Mouse (Mus musculus) ovary, postnatal 14 days (tissue): ENCODE results near the gene Pomc.
"Not testable (repeated sequence)": the region's sequence is repeated elsewhere in the genome, so short reads cannot be mapped to it uniquely, and the experiment has no call there.

ENCODE experiments used
- DNase-seq: peaks from one replicate; pipeline ENCODE4 v3.0.0; 2022; ENCODE audit warnings: low spot score

Gene Pomc

DNA sequence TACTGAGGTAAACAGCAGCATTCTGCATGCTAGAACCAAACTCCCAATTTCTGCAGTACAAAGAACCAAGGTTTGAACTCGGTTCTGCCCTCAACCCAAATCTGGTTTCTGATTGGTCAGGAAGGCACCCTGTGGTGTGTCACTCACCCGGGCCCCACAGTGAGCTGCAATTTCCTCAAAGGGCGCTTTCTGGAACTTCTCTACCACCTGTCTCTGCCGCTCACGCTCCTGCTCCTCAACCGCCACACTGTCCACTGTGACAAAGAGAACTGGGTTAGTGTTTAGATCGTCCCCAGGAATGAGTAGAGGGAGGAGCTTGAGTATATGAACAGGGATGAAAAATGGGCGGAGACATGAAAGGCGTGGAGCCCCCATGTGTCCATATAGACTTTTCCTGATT is 13.6 kb downstream of the Pomc start:
- no peak for DNase-seq

DNA sequence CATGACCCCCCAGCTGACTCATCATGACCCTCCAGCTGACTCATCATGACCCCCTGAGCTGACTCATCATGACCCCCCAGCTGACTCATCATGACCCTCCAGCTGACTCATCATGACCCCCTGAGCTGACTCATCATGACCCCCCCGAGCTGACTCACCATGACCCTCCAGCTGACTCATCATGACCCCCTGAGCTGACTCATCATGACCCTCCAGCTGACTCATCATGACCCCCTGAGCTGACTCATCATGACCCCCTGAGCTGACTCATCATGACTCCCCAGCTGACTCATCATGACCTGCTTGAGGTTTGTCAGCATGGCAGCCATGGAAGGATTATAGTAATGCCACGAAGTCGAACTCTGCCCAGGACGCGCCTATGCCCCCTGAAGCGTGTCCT is 18.4 kb downstream of the Pomc start:
- not testable (repeated sequence) for DNase-seq

DNA sequence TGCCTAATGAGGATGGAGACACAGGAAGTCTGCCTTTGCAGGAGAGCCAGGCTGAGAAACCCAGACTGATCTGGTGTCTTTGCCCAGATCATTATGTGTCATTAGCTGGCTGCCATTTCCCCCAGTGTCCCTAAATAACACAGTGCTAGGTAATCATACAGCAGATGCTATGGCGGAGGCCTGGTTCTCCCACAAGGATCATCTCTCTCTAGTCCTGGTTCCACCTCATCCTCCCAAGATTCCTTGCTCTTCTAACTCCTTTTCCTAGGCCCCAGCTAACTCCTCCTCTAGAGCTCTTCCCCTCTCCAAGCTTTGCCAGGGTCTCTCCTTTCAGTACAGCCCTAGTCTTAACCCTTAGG is 26.2 kb downstream of the Pomc start:
- no peak for DNase-seq

DNA sequence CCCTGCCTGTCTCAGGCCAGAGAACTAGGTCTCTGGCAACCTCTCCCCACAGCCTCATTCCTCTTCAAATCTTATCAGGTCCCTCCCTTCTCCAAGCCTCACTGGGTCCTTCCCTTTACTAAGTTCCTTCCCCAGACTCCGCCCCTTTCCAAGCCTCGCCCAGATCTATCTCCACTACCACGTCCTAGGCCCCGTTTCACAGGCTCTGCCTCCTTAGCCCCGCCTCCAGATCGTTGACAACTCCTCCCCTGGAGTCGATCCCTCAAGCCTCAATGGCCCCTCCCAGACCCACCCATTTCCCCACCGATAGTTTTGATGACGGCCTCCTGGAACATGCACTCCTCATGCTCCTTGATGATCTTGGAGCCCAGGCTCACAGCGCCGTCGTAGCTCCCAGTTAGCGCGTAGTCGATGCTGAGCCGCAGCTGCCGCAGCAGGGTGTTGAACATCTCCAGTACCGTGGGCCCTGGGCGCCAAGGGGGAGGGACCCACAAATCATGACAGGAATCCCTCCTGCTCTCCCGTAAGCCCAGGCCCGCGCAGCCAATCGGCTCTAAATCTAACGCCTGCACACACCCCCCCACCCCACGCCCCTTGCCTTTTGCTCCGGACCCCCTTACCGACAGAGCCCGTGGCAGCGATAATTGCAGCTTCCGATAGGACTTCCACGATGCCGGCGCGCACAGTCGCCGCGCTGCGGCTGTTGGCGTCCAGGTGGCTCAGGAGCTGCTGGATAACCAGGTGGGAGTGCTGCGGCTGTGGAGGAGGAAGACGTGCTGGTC is 26.8 kb downstream of the Pomc start:
- DNase-seq: peak; percentile 68

DNA sequence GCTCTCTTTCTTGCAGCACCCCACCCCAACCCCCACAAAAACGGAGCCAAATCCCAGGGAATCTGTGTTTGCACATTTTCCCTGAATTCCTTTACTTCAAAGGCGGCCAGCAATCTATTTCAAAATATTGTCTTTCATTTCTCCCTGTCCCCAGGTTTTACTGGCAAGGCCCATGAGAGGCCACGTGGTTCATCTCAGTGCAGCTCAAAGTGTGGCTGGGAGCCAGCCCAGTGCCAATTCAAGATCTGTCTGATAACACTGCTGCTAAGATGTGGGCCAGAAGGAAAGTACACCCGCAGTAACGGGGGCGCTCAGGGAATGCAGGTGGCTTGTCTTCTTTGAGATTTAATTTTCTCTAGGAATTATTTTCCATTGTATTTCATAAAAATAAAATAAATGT is 27.5 kb downstream of the Pomc start:
- no peak for DNase-seq

DNA sequence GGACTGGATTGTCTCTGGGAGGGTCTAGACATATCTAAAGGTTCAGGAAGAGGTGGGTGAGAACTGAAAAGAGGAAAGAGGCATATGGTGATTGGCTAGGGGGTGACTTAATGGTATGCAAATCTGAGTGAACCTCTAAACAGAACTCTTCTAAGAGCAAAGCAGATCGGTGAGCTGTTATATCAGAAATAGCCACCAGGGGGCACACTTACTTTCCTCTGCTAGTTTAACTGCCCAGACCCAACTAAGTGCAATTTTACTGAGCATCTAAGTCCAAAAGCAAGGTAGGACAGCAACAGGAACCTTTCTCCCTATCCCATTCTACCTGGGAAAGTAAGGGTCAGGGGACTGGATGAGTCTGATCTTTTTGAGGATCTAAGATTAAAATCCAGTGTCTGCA is 29.0 kb downstream of the Pomc start:
- peak; percentile 73 for DNase-seq

DNA sequence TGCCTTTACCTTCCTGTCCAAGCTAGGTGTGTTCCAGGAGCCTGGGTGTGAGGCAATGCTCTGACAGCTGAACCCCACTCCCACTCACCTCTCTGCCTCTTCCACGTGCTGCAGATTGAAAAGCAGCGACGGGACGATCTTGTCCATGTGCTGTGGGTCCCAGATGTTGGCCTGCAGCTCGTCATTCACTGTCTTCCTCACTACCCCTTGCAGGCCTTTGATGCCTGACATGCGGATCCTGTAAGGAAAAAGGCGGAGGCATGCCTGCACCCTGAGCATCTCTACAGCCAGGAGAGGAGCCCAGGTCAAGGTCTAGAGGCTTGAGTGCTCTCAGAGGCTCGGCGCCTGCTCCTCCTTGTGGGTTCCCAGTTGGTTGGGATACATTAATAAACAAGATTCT is 29.7 kb downstream of the Pomc start:
- DNase-seq: no peak

DNA sequence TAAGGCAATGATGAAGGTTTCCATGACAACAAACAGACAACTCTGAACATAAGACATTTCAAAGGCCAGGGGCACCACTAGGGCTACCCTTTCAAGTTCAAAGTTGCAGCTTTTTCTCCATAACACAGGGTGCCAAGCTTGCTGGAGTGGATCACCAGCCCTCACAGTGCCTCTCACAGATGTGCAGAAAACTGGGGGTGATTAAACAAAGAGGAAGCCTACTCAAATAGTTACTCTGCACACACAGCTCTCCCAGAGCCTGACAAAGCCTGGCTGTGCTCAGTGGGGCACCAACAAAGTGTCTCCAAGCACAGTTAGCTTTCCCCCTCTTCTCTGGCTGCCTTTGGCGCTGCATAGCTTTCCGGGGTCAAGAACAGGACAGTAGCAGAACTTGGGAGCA is 35.2 kb downstream of the Pomc start:
- no peak for DNase-seq

DNA sequence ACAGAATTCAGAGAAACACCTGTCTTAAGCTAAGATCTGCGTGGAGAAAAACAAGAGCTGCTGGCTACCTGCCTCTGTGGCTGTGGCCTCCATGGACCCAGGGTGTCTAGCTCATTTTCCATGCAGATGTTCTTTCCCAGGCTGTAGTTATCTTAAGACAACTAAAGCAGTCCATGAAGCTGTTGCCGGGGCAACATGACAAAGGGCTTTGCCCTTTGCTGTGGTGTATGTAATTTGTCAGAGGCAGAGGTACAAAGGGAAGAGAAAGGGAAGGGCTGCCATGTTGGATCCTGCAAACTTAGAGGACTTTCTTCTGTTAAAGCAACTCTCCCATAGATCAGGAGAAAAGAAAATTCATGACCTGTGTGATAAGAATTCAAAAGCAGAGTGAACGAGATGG is 36.3 kb downstream of the Pomc start:
- DNase-seq: no peak

DNA sequence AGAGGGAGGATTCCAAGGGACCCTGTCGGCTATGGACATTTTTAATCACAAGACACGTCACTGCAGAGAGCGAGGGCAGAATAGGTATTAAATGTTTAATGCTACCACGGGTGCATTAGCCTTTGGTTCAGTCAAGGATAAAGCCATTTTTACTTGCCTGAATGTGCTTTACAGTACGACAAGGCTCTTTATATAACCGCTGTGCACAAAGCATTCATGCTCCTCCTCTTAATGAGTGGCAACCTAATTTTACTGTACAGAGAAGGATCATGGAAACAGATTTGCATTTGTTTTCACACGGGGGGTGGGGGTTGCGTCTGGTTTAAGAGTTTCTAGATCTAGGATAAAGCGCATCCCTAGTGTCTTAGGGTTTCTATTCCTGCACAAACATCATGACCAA is 42.0 kb downstream of the Pomc start:
- DNase-seq: no peak

DNA sequence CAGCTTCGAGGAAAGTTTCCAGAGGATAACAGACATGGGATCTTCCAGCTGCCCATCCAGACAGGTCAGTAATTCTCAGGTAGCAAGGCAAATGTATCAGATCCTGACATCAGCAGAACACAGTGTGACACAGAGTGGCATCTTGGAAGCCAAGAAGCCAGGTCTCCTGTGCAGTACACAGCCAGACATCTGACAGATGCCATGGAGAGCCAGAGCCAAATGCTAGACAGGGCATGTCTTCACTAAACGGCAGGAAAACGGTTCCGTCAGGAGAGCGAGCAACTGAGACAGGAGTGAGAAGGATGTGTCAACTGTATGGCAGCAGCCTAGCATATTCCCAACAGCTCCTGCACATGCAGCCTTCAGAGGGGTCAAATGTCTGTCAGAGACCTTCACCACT is 45.7 kb downstream of the Pomc start:
- no peak for DNase-seq

DNA sequence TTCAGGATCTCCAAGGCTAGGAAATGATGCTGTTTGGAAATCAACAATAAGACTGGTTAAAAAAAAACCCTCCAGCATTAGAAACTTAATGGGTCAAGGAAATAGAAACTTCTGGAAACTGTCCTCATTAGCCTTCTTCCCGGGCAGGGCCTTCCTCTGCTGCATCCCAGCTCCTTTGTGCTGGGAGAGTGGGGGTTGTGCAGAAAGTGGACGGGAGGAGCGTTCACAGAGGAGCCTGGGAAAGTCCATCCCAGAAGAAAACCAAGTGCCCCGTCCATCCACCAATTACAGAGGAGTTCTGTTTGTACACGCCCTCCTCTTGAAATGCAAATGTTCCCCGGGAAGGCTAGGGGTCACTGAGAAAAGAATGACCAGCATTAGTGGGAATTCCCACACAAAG is 49.9 kb downstream of the Pomc start:
- DNase-seq: no peak

DNA sequence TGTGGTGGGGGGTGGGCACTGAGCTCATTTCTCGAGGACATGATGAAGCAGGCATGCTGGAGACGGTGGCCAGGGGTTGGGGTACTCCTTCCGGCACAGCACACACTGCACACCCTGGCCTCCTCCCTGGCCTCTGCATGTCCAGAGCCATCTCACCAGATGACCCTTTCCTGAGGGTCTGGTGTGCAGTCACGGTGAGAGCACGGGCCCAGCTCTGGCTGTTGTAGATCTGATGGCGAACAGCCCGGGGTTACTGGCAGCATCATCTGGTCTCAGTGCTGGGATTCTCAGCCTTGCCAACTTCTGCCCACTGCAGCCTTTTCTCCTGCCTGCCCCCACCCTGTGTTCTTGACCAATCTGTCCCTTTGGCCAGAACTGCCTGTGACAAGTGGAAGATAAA is 51.3 kb downstream of the Pomc start:
- DNase-seq: no peak

DNA sequence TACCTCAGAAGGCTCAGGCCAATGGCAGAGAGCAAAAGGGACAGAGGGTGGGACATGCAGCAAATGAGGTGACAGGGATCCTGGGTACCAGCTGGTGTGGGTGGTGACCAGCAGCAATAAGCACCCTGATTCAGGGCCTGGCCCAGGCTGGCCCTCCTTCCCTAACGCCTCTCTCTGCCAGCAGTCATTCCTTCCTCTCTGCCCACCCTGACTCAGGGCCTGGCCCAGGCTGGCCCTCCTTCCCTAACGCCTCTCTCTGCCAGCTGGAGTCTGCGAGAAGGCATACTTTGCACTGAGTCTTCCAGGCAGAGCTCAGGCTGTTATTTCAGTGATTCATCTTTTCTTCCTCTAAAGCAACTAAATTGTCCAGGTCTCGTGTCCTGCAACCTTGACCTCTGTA is 52.4 kb downstream of the Pomc start:
- DNase-seq: no peak

DNA sequence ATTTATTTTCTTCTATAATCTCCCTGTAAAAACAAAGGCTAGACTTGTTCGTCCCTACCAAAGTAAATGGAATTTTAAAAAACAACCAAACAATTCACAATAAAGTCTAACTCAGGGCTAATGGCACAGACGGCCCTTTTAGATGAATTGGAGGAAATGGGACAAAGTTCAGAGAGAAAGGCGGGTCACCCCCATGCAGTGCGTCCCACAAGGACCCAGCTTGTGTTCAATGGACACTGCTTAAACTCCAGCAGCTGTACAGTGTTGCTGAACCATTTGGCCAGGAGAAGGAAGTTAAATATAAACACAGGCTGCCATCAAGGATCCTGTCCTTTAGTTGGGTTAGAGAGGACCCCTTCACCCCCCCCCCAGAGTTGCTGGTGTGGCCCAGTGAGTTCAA is 53.0 kb downstream of the Pomc start:
- no peak for DNase-seq

DNA sequence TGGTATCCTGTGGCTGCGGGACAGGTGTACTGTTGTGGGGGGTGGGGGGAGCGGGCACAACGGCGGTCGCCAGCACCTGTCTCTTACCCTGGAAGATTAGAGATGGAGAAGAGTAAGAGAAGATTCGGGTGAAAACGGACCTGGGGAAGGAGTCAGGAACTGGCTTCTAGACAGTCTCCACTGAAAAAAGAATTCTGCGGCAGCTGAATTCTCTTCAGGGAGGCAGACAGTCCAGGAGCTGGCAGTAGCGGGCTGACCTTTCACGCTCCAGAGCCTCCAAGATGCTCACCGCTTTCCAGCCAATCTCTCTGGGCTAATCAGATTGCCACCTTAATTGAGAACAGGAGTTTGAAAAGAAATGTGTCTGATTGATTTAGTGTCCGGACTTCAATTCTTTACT is 54.0 kb downstream of the Pomc start:
- no peak for DNase-seq
